Mouse (Mus musculus): ENCODE measurements around the gene Trim44. TPM values are rescaled to one million over a fixed set of nuclear protein-coding genes. Genes with fewer than 3 reads are reported as not detected.

The Trim44 gene
- total and polyA plus RNA-seq, 3 experiments = 21.7 to 55.3 (median 49.1) TPM

- Histone ChIP-seq H3K36me3 (ENCODE audit: control insufficient read depth in 1 of 2, insufficient read depth in 2 of 2, low read length in 2 of 2) (no peaks in the 10 kb centered on the region), H3K4me1 (ENCODE audit: control insufficient read depth in 1 of 2, insufficient read depth in 2 of 2, low read length in 2 of 2) (no peaks in the 10 kb centered on the region), H3K79me2 (ENCODE audit: control insufficient read depth, insufficient read depth, low read length, poor library complexity) (no peaks in the 10 kb centered on the region), H3K27me3 (ENCODE audit: control insufficient read depth in 1 of 2, insufficient read depth in 2 of 2, low read length in 2 of 2) (no peaks in the 10 kb centered on the region; a peak in 1 of 4 replicates), H3K9ac (ENCODE audit: control insufficient read depth, low read depth, low read length, poor library complexity, severe bottlenecking) (no peak overlapping the region), H3K27ac (ENCODE audit: control insufficient read depth, low read depth, low read length) (no peak overlapping the region), H3K4me3 (ENCODE audit: control insufficient read depth in 1 of 2, insufficient read depth in 1 of 2, low read depth in 2 of 2, low read length in 2 of 2) (no peak overlapping the region), H3K9me3 (replicated peaks; ENCODE audit: insufficient read depth, low read length) (no peaks in the 10 kb centered on the region)
- TF ChIP-seq GABPA (IDR thresholded peaks at IDR 0.05; ENCODE audit: low read depth, low read length) = no peak
- DNase-seq (ENCODE audit: low read depth, low spot score) = no peak
Measured at GRCm38 (mm10) chr2:102267582-102268339, 139.9 kb downstream of the Trim44 start.

GRCm38 (mm10) chr2:102266911-102267310 is 140.7 kb downstream of the Trim44 start:
- no peak overlapping the region for H3K4me3 ChIP-seq (ENCODE audit: control insufficient read depth in 1 of 2, insufficient read depth in 1 of 2, low read depth in 2 of 2, low read length in 2 of 2)

GRCm38 (mm10) chr2:102259139-102259538 is 148.5 kb downstream of the Trim44 start:
- H3K27ac ChIP-seq (ENCODE audit: control insufficient read depth, low read depth, low read length) = no peak overlapping the region
- no peaks in the 10 kb centered on the region for H3K36me3 ChIP-seq (ENCODE audit: control insufficient read depth in 1 of 2, insufficient read depth in 2 of 2, low read length in 2 of 2)
- no peak overlapping the region for H3K4me3 ChIP-seq (ENCODE audit: control insufficient read depth in 1 of 2, insufficient read depth in 1 of 2, low read depth in 2 of 2, low read length in 2 of 2)
- H3K9me3 ChIP-seq (replicated peaks; ENCODE audit: insufficient read depth, low read length) = no peaks in the 10 kb centered on the region
- TF ChIP-seq NELFE (IDR thresholded peaks at IDR 0.05; ENCODE audit: low read depth, low read length) (no peak), USF1 (IDR thresholded peaks at IDR 0.05; ENCODE audit: low read depth, low read length) (no peak), ZMIZ1 (IDR thresholded peaks at IDR 0.05; ENCODE audit: low read depth, low read length) (no peak), SMC3 (IDR thresholded peaks at IDR 0.05; ENCODE audit: low read depth, low read length) (no peak), TAL1 (IDR thresholded peaks at IDR 0.05; ENCODE audit: low read length) (no peak), MAFK (IDR thresholded peaks at IDR 0.05; ENCODE audit: borderline replicate concordance, low read depth, low read length) (no peak), POLR2AphosphoS2 (IDR thresholded peaks at IDR 0.05; ENCODE audit: low read length) (no peak), SIN3A (IDR thresholded peaks at IDR 0.05; ENCODE audit: low read length) (no peak), UBTF (IDR thresholded peaks at IDR 0.05; ENCODE audit: borderline replicate concordance, insufficient read depth, low read depth, low read length) (no peak), EP300 (IDR thresholded peaks at IDR 0.05; ENCODE audit: low read depth in 1 of 2, low read length in 2 of 2) (no peak), CHD1 (IDR thresholded peaks at IDR 0.05; ENCODE audit: low read depth, low read length) (no peak), HCFC1 (IDR thresholded peaks at IDR 0.05; ENCODE audit: low read depth, low read length) (no peak)
- H3K4me1 ChIP-seq (ENCODE audit: control insufficient read depth in 1 of 2, insufficient read depth in 2 of 2, low read length in 2 of 2) = no peaks in the 10 kb centered on the region
- no peaks in the 10 kb centered on the region for H3K79me2 ChIP-seq (ENCODE audit: control insufficient read depth, insufficient read depth, low read length, poor library complexity)
- no peak for DNase-seq (ENCODE audit: low read depth, low spot score)
- H3K27me3 ChIP-seq (ENCODE audit: control insufficient read depth in 1 of 2, insufficient read depth in 2 of 2, low read length in 2 of 2) = peaks cover 0 to 5% of the 10 kb centered on the region in 2 experiments; a peak in 1 of 4 replicates
- no peak overlapping the region for H3K9ac ChIP-seq (ENCODE audit: control insufficient read depth, low read depth, low read length, poor library complexity, severe bottlenecking)

More at GRCm38 (mm10) chr2:102266911-102267310, 140.7 kb downstream of the Trim44 start:
- no peaks in the 10 kb centered on the region for H3K36me3 ChIP-seq (ENCODE audit: control insufficient read depth in 1 of 2, insufficient read depth in 2 of 2, low read length in 2 of 2)
- no peak overlapping the region for H3K9ac ChIP-seq (ENCODE audit: control insufficient read depth, low read depth, low read length, poor library complexity, severe bottlenecking)
- H3K4me1 ChIP-seq (ENCODE audit: control insufficient read depth in 1 of 2, insufficient read depth in 2 of 2, low read length in 2 of 2) = no peaks in the 10 kb centered on the region
- TF ChIP-seq UBTF (IDR thresholded peaks at IDR 0.05; ENCODE audit: borderline replicate concordance, insufficient read depth, low read depth, low read length) = no peak
- TF ChIP-seq TBP (IDR thresholded peaks at IDR 0.05; ENCODE audit: low read depth, low read length) = no peak
- TF ChIP-seq KAT2A (conservative IDR thresholded peaks at IDR 0.05; ENCODE audit: low read depth, low read length) = no peak
- TF ChIP-seq RAD21 (IDR thresholded peaks at IDR 0.05; ENCODE audit: low read depth, low read length) = no peak
- no peak for TF ChIP-seq MXI1 (IDR thresholded peaks at IDR 0.05; ENCODE audit: low read depth, low read length)
- TF ChIP-seq POLR2A (IDR thresholded peaks at IDR 0.05; ENCODE audit: control insufficient read depth in 1 of 2, insufficient read depth in 1 of 2, low read depth in 1 of 2, low read length in 2 of 2, poor library complexity in 1 of 2) = no peak
- no peak for TF ChIP-seq ELF1 (IDR thresholded peaks at IDR 0.05; ENCODE audit: low read depth, low read length)
- no peak for TF ChIP-seq MAFK (IDR thresholded peaks at IDR 0.05; ENCODE audit: borderline replicate concordance, low read depth, low read length)
- no peak for TF ChIP-seq MAZ (IDR thresholded peaks at IDR 0.05; ENCODE audit: low read depth, low read length)
- no peak for TF ChIP-seq EP300 (IDR thresholded peaks at IDR 0.05; ENCODE audit: low read depth in 1 of 2, low read length in 2 of 2)
- TF ChIP-seq MAX (IDR thresholded peaks at IDR 0.05; ENCODE audit: low read length) = no peak
- TF ChIP-seq BHLHE40 (IDR thresholded peaks at IDR 0.05; ENCODE audit: borderline replicate concordance, low read depth, low read length) = no peak
- no peak for TF ChIP-seq ZNF384 (IDR thresholded peaks at IDR 0.05; ENCODE audit: low read depth, low read length)
- no peak for TF ChIP-seq ZKSCAN1 (IDR thresholded peaks at IDR 0.05; ENCODE audit: low read depth, low read length)
- no peak for TF ChIP-seq MEF2A (IDR thresholded peaks at IDR 0.05; ENCODE audit: extremely low read depth, insufficient replicate concordance, low read depth, low read length, poor library complexity, severe bottlenecking)
- no peak for TF ChIP-seq POLR2AphosphoS2 (IDR thresholded peaks at IDR 0.05; ENCODE audit: low read length)
- H3K27me3 ChIP-seq (ENCODE audit: control insufficient read depth in 1 of 2, insufficient read depth in 2 of 2, low read length in 2 of 2) = no peaks in the 10 kb centered on the region; a peak in 1 of 4 replicates
- no peaks in the 10 kb centered on the region for H3K79me2 ChIP-seq (ENCODE audit: control insufficient read depth, insufficient read depth, low read length, poor library complexity)
- no peak for DNase-seq (ENCODE audit: low read depth, low spot score)
- H3K27ac ChIP-seq (ENCODE audit: control insufficient read depth, low read depth, low read length) = no peak overlapping the region
- H3K9me3 ChIP-seq (replicated peaks; ENCODE audit: insufficient read depth, low read length) = no peaks in the 10 kb centered on the region
